Mouse (Mus musculus) liver, embryonic 15.5 days (tissue): ENCODE results near the gene Radil. TPM values are rescaled to one million over a fixed set of nuclear protein-coding genes. Genes with fewer than 3 reads are reported as not detected.

Experiments used
- ATAC-seq: fragments of 200-750 bp; cut with Nextera tagmentation; 2 replicates; pipeline ENCODE4 v1.8.0; 2017; ENCODE audit warnings: moderate number of reproducible peaks, mild to moderate bottlenecking, moderate library complexity; ENCODE audit not compliant: insufficient read depth
- H3K27ac ChIP-seq: fragments of 300-500 bp; sonication (generic); replicated peaks from 2 replicates; pipeline ENCODE4 v1.5.1; 2015; ENCODE audit warnings: mild to moderate bottlenecking, inconsistent platforms
- H3K27me3 ChIP-seq: fragments of 300-500 bp; sonication (generic); 2 replicates; pipeline ENCODE4 v1.6.1; 2015; ENCODE audit warnings: mild to moderate bottlenecking, inconsistent platforms
- H3K36me3 ChIP-seq: fragments of 300-500 bp; sonication (generic); replicated peaks from 2 replicates; pipeline ENCODE4 v1.6.1; 2015; ENCODE audit warnings: moderate library complexity, mild to moderate bottlenecking, inconsistent platforms
- H3K4me1 ChIP-seq: fragments of 300-500 bp; sonication (generic); replicated peaks from 2 replicates; pipeline ENCODE4 v1.6.1; 2015; ENCODE audit warnings: inconsistent platforms
- H3K4me2 ChIP-seq: fragments of 300-500 bp; sonication (generic); 2 replicates; pipeline ENCODE4 v1.6.1; 2015; ENCODE audit warnings: moderate library complexity, mild to moderate bottlenecking, inconsistent platforms
- H3K4me3 ChIP-seq: fragments of 300-500 bp; sonication (generic); replicated peaks from 2 replicates; pipeline ENCODE4 v1.5.1; 2015; ENCODE audit warnings: mild to moderate bottlenecking, inconsistent platforms
- H3K9ac ChIP-seq: fragments of 300-500 bp; sonication (generic); 2 replicates; pipeline ENCODE4 v1.6.1; 2015; ENCODE audit warnings: moderate library complexity, mild to moderate bottlenecking, inconsistent platforms
- H3K9me3 ChIP-seq: fragments of 300-500 bp; sonication (generic); replicated peaks from 2 replicates; pipeline ENCODE4 v1.6.1; 2016; ENCODE audit warnings: inconsistent platforms
- WGBS: fragments of 180-500 bp; shearing (Covaris S2); methylation state at CpG from one replicate; pipeline ENCODE4 v1.1.7; 2015; ENCODE audit warnings: mixed read lengths; ENCODE audit not compliant: insufficient replicate concordance; 5-methylcytosine and 5-hydroxymethylcytosine counted together
- polyA plus RNA-seq: library from polyadenylated mRNA; unstranded; fragments of >200 nt; fragmentation: Nextera tagmentation; extraction: Ambion mirVana; gene quantifications from 2 replicates; pipeline ENCODE4 v1.2.1, GENCODE M21; 2015

The Radil gene
- polyA plus RNA-seq, 1 experiment from 2014 or later, result 0.10 TPM

- Histone ChIP-seq H3K9me3 (no peaks in the 10 kb centered on the region), H3K4me2 (no peak overlapping the region), H3K27me3 (no peaks in the 10 kb centered on the region), H3K36me3 (0 out of 2 replicates have a peak, but pooled peaks cover 3% of the 10 kb centered on the region), H3K4me1 (no peaks in the 10 kb centered on the region; the same call in 1 of the 2 replicates), H3K9ac (no peak overlapping the region), H3K4me3 (no peak overlapping the region), H3K27ac (no peak overlapping the region)
- no peak for ATAC-seq
- 74% methylated on average over 5 of the region's 5 CpGs for WGBS
These were observed 72.9 kb downstream of the Radil start for GRCm38 (mm10) chr5:142477866-142478615.

- 74% methylated on average over 12 of the region's 12 CpGs for WGBS
- no peak overlapping the region for H3K9ac ChIP-seq
- H3K27ac ChIP-seq, result no peak overlapping the region
- H3K36me3 ChIP-seq, result peaks cover 7% of the 10 kb centered on the region
- no peaks in the 10 kb centered on the region for H3K9me3 ChIP-seq
- H3K4me3 ChIP-seq, result no peak overlapping the region
- no peaks in the 10 kb centered on the region for H3K27me3 ChIP-seq
- no peaks in the 10 kb centered on the region; the same call in 1 of the 2 replicates for H3K4me1 ChIP-seq
- no peak for ATAC-seq
- no peak overlapping the region for H3K4me2 ChIP-seq
These were observed 73.6 kb downstream of the Radil start for GRCm38 (mm10) chr5:142477346-142477745.

- Histone ChIP-seq H3K4me2 (no peak overlapping the region), H3K27me3 (no peaks in the 10 kb centered on the region), H3K9ac (no peak overlapping the region), H3K36me3 (peaks cover 15% of the 10 kb centered on the region), H3K4me1 (no peaks in the 10 kb centered on the region; the same call in 1 of the 2 replicates), H3K4me3 (no peak overlapping the region), H3K9me3 (no peaks in the 10 kb centered on the region), H3K27ac (no peak overlapping the region)
- 34% methylated on average over 7 of the region's 7 CpGs for WGBS
- ATAC-seq, result no peak
These were observed 75.2 kb downstream of the Radil start for GRCm38 (mm10) chr5:142475669-142476068.

GRCm38 (mm10) chr5:142473696-142474095, 77.2 kb downstream of the Radil start:
- Histone ChIP-seq H3K4me2 (no peak overlapping the region), H3K9me3 (no peaks in the 10 kb centered on the region), H3K27me3 (no peaks in the 10 kb centered on the region), H3K4me3 (no peak overlapping the region), H3K27ac (no peak overlapping the region), H3K4me1 (no peaks in the 10 kb centered on the region; the same call in 1 of the 2 replicates), H3K9ac (no peak overlapping the region), H3K36me3 (peaks cover 30% of the 10 kb centered on the region)
- WGBS, result 81% methylated on average over 10 of the region's 10 CpGs
- no peak for ATAC-seq

- H3K27ac ChIP-seq, result no peak overlapping the region
- WGBS, result 83% methylated on average over 11 of the region's 11 CpGs
- peaks cover 45% of the 10 kb centered on the region for H3K36me3 ChIP-seq
- H3K4me3 ChIP-seq, result no peak overlapping the region
- no peak for ATAC-seq
- no peaks in the 10 kb centered on the region for H3K9me3 ChIP-seq
- peaks cover 7% of the 10 kb centered on the region for H3K4me1 ChIP-seq
- no peak overlapping the region for H3K4me2 ChIP-seq
- no peak overlapping the region for H3K9ac ChIP-seq
- no peaks in the 10 kb centered on the region for H3K27me3 ChIP-seq
These were observed 81.1 kb downstream of the Radil start for GRCm38 (mm10) chr5:142469796-142470195.

- H3K9ac ChIP-seq, result no peak overlapping the region
- no peak for ATAC-seq
- no peak overlapping the region for H3K4me2 ChIP-seq
- 82% methylated on average over 13 of the region's 13 CpGs for WGBS
- no peaks in the 10 kb centered on the region for H3K9me3 ChIP-seq
- H3K4me3 ChIP-seq, result no peak overlapping the region
- no peak overlapping the region for H3K27ac ChIP-seq
- H3K27me3 ChIP-seq, result no peaks in the 10 kb centered on the region
- peaks cover 18% of the 10 kb centered on the region for H3K4me1 ChIP-seq
- H3K36me3 ChIP-seq, result peaks cover 45% of the 10 kb centered on the region
These were observed 82.5 kb downstream of the Radil start for GRCm38 (mm10) chr5:142468375-142468774.

- peak; percentile 87 for ATAC-seq
- peak within 1 kb of the TSS; percentile 81 for H3K9ac ChIP-seq
- H3K4me1 ChIP-seq, result peaks cover 37% of the 10 kb centered on the region
- peak within 1 kb of the TSS; percentile 90 for H3K4me3 ChIP-seq
- no peaks in the 10 kb centered on the region for H3K9me3 ChIP-seq
- peak within 1 kb of the TSS; percentile 81 for H3K27ac ChIP-seq
- 1% methylated on average over 60 of the region's 60 CpGs for WGBS
- H3K27me3 ChIP-seq, result no peaks in the 10 kb centered on the region
- peak within 1 kb of the TSS; percentile 87 for H3K4me2 ChIP-seq
- H3K36me3 ChIP-seq, result peaks cover 23% of the 10 kb centered on the region
These were observed 87.1 kb downstream of the Radil start, which contains the start of gene Ap5z1 for GRCm38 (mm10) chr5:142463461-142464454. TSS of gene Ap5z1 (plus strand) at chr5:142463944.

- no peaks in the 10 kb centered on the region for H3K27me3 ChIP-seq
- peak overlapping the region; percentile 90 for H3K4me3 ChIP-seq
- no peaks in the 10 kb centered on the region for H3K9me3 ChIP-seq
- H3K4me1 ChIP-seq, result peaks cover 43% of the 10 kb centered on the region
- WGBS, result 74% methylated on average over 6 of the region's 6 CpGs
- peak overlapping the region; percentile 87 for H3K4me2 ChIP-seq
- H3K9ac ChIP-seq, result peak overlapping the region; percentile 64
- peaks cover 23% of the 10 kb centered on the region for H3K36me3 ChIP-seq
- no peak for ATAC-seq
- peak overlapping the region; percentile 81 for H3K27ac ChIP-seq
These were observed 87.9 kb downstream of the Radil start for GRCm38 (mm10) chr5:142463011-142463410.

- no peak for ATAC-seq
- Histone ChIP-seq H3K27ac (no peak overlapping the region), H3K27me3 (no peaks in the 10 kb centered on the region)
These were observed 88.3 kb downstream of the Radil start for GRCm38 (mm10) chr5:142462641-142462948.

GRCm38 (mm10) chr5:142461942-142462640, 88.8 kb downstream of the Radil start:
- Histone ChIP-seq H3K4me2 (no peak overlapping the region), H3K9ac (no peak overlapping the region), H3K27ac (no peak overlapping the region), H3K4me3 (no peak overlapping the region), H3K4me1 (peaks cover 52% of the 10 kb centered on the region), H3K27me3 (no peaks in the 10 kb centered on the region), H3K36me3 (peaks cover 24% of the 10 kb centered on the region), H3K9me3 (no peaks in the 10 kb centered on the region)
- ATAC-seq, result no peak
- 88% methylated on average over 7 of the region's 7 CpGs for WGBS

More at GRCm38 (mm10) chr5:142462641-142462948, 88.3 kb downstream of the Radil start:
- no peak overlapping the region for H3K4me2 ChIP-seq
- WGBS, result 97% methylated on average over 2 of the region's 2 CpGs
- H3K9ac ChIP-seq, result no peak overlapping the region
- H3K36me3 ChIP-seq, result peaks cover 23% of the 10 kb centered on the region
- no peaks in the 10 kb centered on the region for H3K9me3 ChIP-seq
- no peak overlapping the region for H3K4me3 ChIP-seq
- H3K4me1 ChIP-seq, result peaks cover 47% of the 10 kb centered on the region
